Mouse (Mus musculus): ENCODE data around the gene Ddx47. TPM values are rescaled to one million over a fixed set of nuclear protein-coding genes. Genes with fewer than 3 reads are reported as not detected.

The Ddx47 gene
- polyA plus RNA-seq, 1 experiment from 2014 or later: 62.9 TPM

GRCm38 (mm10) chr6:135069856-135070255 is 58.4 kb downstream of the Ddx47 start:
- Histone ChIP-seq H3K9me3 (no peaks in the 10 kb centered on the region), H3K4me3 (no peak overlapping the region), H3K27me3 (replicated peaks) (peaks cover 8% of the 10 kb centered on the region; the same call in 1 of the 2 replicates), H3K9ac (no peak overlapping the region), H3K36me3 (no peaks in the 10 kb centered on the region), H3K27ac (replicated peaks) (no peak overlapping the region), H3K4me1 (peaks cover 24% of the 10 kb centered on the region), H3K4me2 (no peak overlapping the region)
- 71% methylated on average over 6 of the region's 6 CpGs for WGBS
- ATAC-seq (ENCODE audit: extremely low read depth, insufficient number of reproducible peaks, low FRiP score, low TSS enrichment): no peak

GRCm38 (mm10) chr6:135070347-135070746 is 58.9 kb downstream of the Ddx47 start:
- WGBS: 80% methylated on average over 2 of the region's 2 CpGs
- Histone ChIP-seq H3K9ac (no peak overlapping the region), H3K27ac (replicated peaks) (no peak overlapping the region), H3K9me3 (no peaks in the 10 kb centered on the region), H3K27me3 (replicated peaks) (peaks cover 8% of the 10 kb centered on the region; the same call in 1 of the 2 replicates), H3K4me1 (peaks cover 20% of the 10 kb centered on the region), H3K4me3 (no peak overlapping the region), H3K4me2 (no peak overlapping the region), H3K36me3 (no peaks in the 10 kb centered on the region)
- no peak for ATAC-seq (ENCODE audit: extremely low read depth, insufficient number of reproducible peaks, low FRiP score, low TSS enrichment)

Other genes starting within 250 kb of the Ddx47 start
- gene Dusp16, start 219.0 kb upstream of the Ddx47 start, polyA plus RNA-seq (2015; fragmentation: Nextera tagmentation; extraction: Ambion mirVana): 14.2 and 16.6 TPM in 2 replicates
- 1.6 and 1.8 TPM in 2 replicates for gene Crebl2, start 181.5 kb upstream of the Ddx47 start, polyA plus RNA-seq (2015; fragmentation: Nextera tagmentation; extraction: Ambion mirVana)
- gene Gpr19, start 113.0 kb upstream of the Ddx47 start, polyA plus RNA-seq (2015; fragmentation: Nextera tagmentation; extraction: Ambion mirVana): 8.5 and 8.6 TPM in 2 replicates
- gene Cdkn1b, start 91.2 kb upstream of the Ddx47 start, polyA plus RNA-seq (2015; fragmentation: Nextera tagmentation; extraction: Ambion mirVana): 14.4 and 17.4 TPM in 2 replicates
- gene Apold1, start 29.9 kb upstream of the Ddx47 start, polyA plus RNA-seq (2015; fragmentation: Nextera tagmentation; extraction: Ambion mirVana): 6.8 and 7.8 TPM in 2 replicates
- gene Gprc5a, start 54.0 kb downstream of the Ddx47 start, polyA plus RNA-seq (2015; fragmentation: Nextera tagmentation; extraction: Ambion mirVana): 5.1 TPM in 2 replicates
- gene Gprc5d, start 106.7 kb downstream of the Ddx47 start, polyA plus RNA-seq (2015; fragmentation: Nextera tagmentation; extraction: Ambion mirVana): not detected in 2 replicates
- gene Fam234b, start 186.4 kb downstream of the Ddx47 start, polyA plus RNA-seq (2015; fragmentation: Nextera tagmentation; extraction: Ambion mirVana): 8.0 and 8.4 TPM in 2 replicates
- gene Hebp1, start 186.4 kb downstream of the Ddx47 start, polyA plus RNA-seq (2015; fragmentation: Nextera tagmentation; extraction: Ambion mirVana): 14.5 and 15.9 TPM in 2 replicates
- 0.51 and 0.56 TPM in 2 replicates for gene Gsg1, start 242.7 kb downstream of the Ddx47 start, polyA plus RNA-seq (2015; fragmentation: Nextera tagmentation; extraction: Ambion mirVana)

Data from heart, embryonic 13.5 days (tissue).